Mouse (Mus musculus) midbrain, embryonic 16.5 days (tissue): Measurements from ENCODE around the gene Gm21976. TPM values are rescaled to one million over a fixed set of nuclear protein-coding genes. Genes with fewer than 3 reads are reported as not detected.

ENCODE experiments used
- ATAC-seq: fragments of 200-750 bp; cut with Nextera tagmentation; 2 replicates; pipeline ENCODE4 v1.8.0; 2017; ENCODE audit warnings: moderate TSS enrichment
- H3K27ac ChIP-seq: fragments of 300-500 bp; sonication (generic); 2 replicates; pipeline ENCODE4 v1.5.1; 2014; ENCODE audit warnings: mild to moderate bottlenecking, low read length, mixed read lengths
- H3K27me3 ChIP-seq: fragments of 300-500 bp; sonication (generic); 2 replicates; pipeline ENCODE4 v1.6.1; 2014; ENCODE audit warnings: low read depth, low read length, mixed read lengths; ENCODE audit not compliant: control insufficient read depth, insufficient read depth
- H3K36me3 ChIP-seq: fragments of 300-500 bp; sonication (generic); 2 replicates; pipeline ENCODE4 v1.6.1; 2014; ENCODE audit warnings: mild to moderate bottlenecking, low read length, moderate library complexity, mixed read lengths; ENCODE audit not compliant: control insufficient read depth, insufficient read depth
- H3K4me1 ChIP-seq: fragments of 300-500 bp; sonication (generic); 2 replicates; pipeline ENCODE4 v1.6.1; 2014; ENCODE audit warnings: mild to moderate bottlenecking, low read length, mixed read lengths; ENCODE audit not compliant: control insufficient read depth, insufficient read depth
- H3K4me2 ChIP-seq: fragments of 300-500 bp; sonication (generic); 2 replicates; pipeline ENCODE4 v1.6.1; 2014; ENCODE audit warnings: mild to moderate bottlenecking, low read length, mixed read lengths
- H3K4me3 ChIP-seq: fragments of 300-500 bp; sonication (generic); 2 replicates; pipeline ENCODE4 v1.5.1; 2014; ENCODE audit warnings: low read depth, mild to moderate bottlenecking, low read length, moderate library complexity, mixed read lengths
- H3K9ac ChIP-seq: fragments of 300-500 bp; sonication (generic); 2 replicates; pipeline ENCODE4 v1.6.1; 2014; ENCODE audit warnings: low read depth, low read length, mixed read lengths
- H3K9me3 ChIP-seq: fragments of 300-500 bp; sonication (generic); replicated peaks from 2 replicates; pipeline ENCODE4 v1.6.1; 2014; ENCODE audit warnings: mild to moderate bottlenecking, low read length, mixed read lengths; ENCODE audit not compliant: control insufficient read depth, poor library complexity, severe bottlenecking
- WGBS: fragments of 180-500 bp; shearing (Covaris S2); extraction: QIAGEN DNeasy Blood & Tissue Kit; methylation state at CpG from one replicate; pipeline ENCODE4 v1.1.7; 2014; 5-methylcytosine and 5-hydroxymethylcytosine counted together
- polyA plus RNA-seq: library from polyadenylated mRNA; unstranded; fragments of >200 nt; fragmentation: Nextera tagmentation; extraction: Ambion mirVana; gene quantifications from 2 replicates; pipeline ENCODE4 v1.2.1, GENCODE M21; 2015

Gm21976 gene
- polyA plus RNA-seq, 1 experiment from 2014 or later: not detected

DNA sequence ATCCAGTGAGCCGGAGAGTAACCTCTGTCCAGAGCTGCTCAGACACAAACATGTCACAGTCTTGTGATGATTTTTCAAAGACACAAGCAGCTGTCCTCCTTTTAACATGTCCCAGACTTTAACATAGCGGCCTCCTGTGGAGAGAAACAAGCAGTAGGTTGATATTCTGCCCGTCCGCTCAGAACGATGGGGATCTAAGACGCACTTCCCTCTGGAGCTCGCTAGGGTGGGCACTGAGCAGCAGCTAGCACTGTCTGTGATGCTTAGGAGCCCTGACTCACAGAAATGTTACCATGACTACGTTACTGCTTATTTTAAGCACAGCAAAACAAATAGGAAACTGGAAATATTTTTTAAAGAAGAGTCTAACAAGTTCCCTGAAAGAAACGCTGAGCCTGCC is 24.8 kb upstream of the Gm21976 start:
- Histone ChIP-seq H3K9ac (no peak overlapping the region), H3K27ac (no peak overlapping the region), H3K27me3 (no peaks in the 10 kb centered on the region), H3K36me3 (peaks cover 40% of the 10 kb centered on the region), H3K4me2 (no peak overlapping the region), H3K4me3 (no peak overlapping the region), H3K9me3 (no peaks in the 10 kb centered on the region), H3K4me1 (no peaks in the 10 kb centered on the region)
- WGBS: 75% methylated on average over 9 of the region's 9 CpGs
- ATAC-seq: no peak

DNA sequence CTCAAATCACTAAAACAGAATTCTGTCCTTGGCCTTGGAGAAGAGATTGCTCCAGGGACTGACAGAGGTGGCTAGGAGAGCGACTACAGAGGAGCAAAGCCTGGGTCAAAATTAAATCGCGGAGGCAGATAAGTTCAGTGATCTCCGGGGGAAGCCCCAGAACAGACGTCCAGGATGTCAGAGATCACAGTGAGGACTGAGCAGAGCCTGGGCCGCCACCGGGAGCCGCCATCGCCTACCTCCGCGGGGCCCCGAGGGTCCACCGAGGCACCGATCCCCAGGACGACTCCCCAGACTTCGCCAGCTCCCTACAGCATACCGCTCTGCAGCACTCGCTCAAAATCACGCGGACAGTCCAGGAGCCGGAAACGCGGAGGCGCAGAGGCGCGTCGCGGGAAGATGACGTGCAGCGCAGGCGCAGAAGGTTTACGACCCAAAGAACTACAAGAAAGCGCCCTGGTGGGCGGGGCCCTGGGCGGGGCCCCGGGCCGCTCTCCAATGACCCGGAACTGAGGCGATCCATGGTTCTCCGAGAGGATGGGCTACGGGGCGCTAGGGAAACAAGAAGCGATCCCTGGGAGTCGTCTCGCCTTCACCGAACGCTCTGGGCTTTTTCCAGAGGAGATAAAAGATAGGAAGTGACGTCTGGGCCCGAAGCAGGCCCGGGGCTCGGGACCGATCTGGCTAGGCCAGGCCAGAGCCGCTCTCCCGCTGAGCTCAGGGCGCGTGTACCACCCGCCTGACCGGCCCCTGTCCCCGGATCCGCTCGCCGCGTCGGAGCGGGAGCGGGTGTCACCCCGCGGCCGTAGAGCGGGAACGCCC is 16.8 kb upstream of the Gm21976 start, which contains the start of the genes Utp15 and Ankra2:
Gene Utp15 (minus strand): TSS at position 406 of the 822 bp plus-strand sequence.
Gene Ankra2 (plus strand): TSS at position 439 of the 822 bp plus-strand sequence.
- Histone ChIP-seq H3K4me1 (peaks cover 18% of the 10 kb centered on the region), H3K36me3 (peaks cover 9% of the 10 kb centered on the region), H3K9me3 (no peaks in the 10 kb centered on the region), H3K27me3 (no peaks in the 10 kb centered on the region), H3K4me2 (peak within 1 kb of the TSS; percentile 71), H3K27ac (peak within 1 kb of the TSS; percentile 94), H3K4me3 (peak within 1 kb of the TSS; percentile 79), H3K9ac (peak within 1 kb of the TSS; percentile 90)
- peak; percentile 99 for ATAC-seq
- WGBS: under 1% methylated on average over 71 of the region's 71 CpGs

GRCm38 (mm10) chr13:98263458-98263987 is 16.2 kb upstream of the Gm21976 start:
- peak overlapping the region; percentile 90 for H3K9ac ChIP-seq
- peak overlapping the region; percentile 79 for H3K4me3 ChIP-seq
- H3K9me3 ChIP-seq: no peaks in the 10 kb centered on the region
- H3K36me3 ChIP-seq: peaks cover 11% of the 10 kb centered on the region
- H3K4me1 ChIP-seq: peaks cover 18% of the 10 kb centered on the region
- under 1% methylated on average over 16 of the region's 16 CpGs for WGBS
- H3K27ac ChIP-seq: peak overlapping the region; percentile 94
- H3K27me3 ChIP-seq: no peaks in the 10 kb centered on the region
- ATAC-seq: peak; percentile 61
- peak overlapping the region; percentile 63 for H3K4me2 ChIP-seq

DNA sequence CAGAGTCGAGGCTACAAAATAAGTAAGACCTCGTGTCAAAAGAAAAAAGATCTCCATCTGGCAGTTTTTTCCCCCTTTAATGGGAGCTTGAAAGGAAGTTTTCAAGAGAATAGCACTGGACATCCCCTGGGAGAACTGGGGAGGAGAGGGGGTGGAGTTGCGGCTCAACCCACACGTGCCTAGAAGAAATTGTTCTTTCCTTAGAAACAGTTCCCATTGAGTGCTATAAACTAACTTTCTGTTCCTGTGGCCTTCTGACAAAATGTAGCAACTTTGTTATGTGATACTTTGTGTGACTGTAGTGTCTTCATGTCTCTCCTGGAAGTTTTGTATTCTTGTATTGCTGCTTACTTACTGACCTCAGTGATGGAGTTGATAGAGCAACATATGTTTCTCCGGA is 15.6 kb upstream of the Gm21976 start:
- H3K4me1 ChIP-seq: peaks cover 18% of the 10 kb centered on the region
- H3K27ac ChIP-seq: no peak overlapping the region
- no peaks in the 10 kb centered on the region for H3K9me3 ChIP-seq
- 22% methylated on average over 5 of the region's 5 CpGs for WGBS
- peak overlapping the region; percentile 90 for H3K9ac ChIP-seq
- H3K27me3 ChIP-seq: no peaks in the 10 kb centered on the region
- H3K4me3 ChIP-seq: peak overlapping the region; percentile 79
- H3K36me3 ChIP-seq: peaks cover 12% of the 10 kb centered on the region
- peak overlapping the region; percentile 63 for H3K4me2 ChIP-seq
- ATAC-seq: no peak

DNA sequence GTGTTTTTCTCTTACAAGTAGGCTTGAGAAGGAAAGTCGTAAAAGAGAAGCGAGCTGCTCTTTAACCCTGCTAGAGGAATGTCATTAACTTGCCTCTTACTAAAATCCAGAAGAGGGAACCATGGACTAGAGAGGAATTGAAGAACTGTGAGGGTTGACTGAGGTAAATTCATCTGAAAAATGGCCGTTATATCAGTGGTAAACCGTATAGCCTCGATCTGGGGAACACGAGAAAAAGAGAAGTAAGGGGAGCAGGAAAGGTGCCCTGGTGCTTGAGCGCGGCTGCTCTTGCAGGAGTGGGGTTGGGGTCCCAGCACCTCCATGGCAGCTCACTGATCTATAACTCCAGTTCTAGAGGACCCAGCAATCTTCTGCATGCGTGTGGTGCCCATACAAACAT is 5.7 kb upstream of the Gm21976 start:
- Histone ChIP-seq H3K27ac (no peak overlapping the region), H3K9ac (no peak overlapping the region), H3K4me1 (no peaks in the 10 kb centered on the region), H3K27me3 (no peaks in the 10 kb centered on the region), H3K9me3 (no peaks in the 10 kb centered on the region), H3K4me3 (no peak overlapping the region), H3K36me3 (peaks cover 37% of the 10 kb centered on the region), H3K4me2 (no peak overlapping the region)
- no peak for ATAC-seq
- WGBS: 93% methylated on average over 9 of the region's 9 CpGs

- Histone ChIP-seq H3K4me3 (no peak overlapping the region), H3K27me3 (no peaks in the 10 kb centered on the region), H3K36me3 (peaks cover 34% of the 10 kb centered on the region), H3K27ac (no peak overlapping the region), H3K4me2 (no peak overlapping the region), H3K9me3 (no peaks in the 10 kb centered on the region), H3K9ac (no peak overlapping the region), H3K4me1 (no peaks in the 10 kb centered on the region)
- ATAC-seq: no peak
- WGBS: 89% methylated on average over 4 of the region's 4 CpGs
Observed at GRCm38 (mm10) chr13:98275646-98276045, 4.0 kb upstream of the Gm21976 start.

- peaks cover 29% of the 10 kb centered on the region for H3K36me3 ChIP-seq
- no peak overlapping the region for H3K4me3 ChIP-seq
- no peaks in the 10 kb centered on the region for H3K9me3 ChIP-seq
- H3K4me2 ChIP-seq: no peak overlapping the region
- no peaks in the 10 kb centered on the region for H3K4me1 ChIP-seq
- H3K27ac ChIP-seq: no peak overlapping the region
- H3K9ac ChIP-seq: no peak overlapping the region
- WGBS: 91% methylated on average over 7 of the region's 7 CpGs
- H3K27me3 ChIP-seq: no peaks in the 10 kb centered on the region
- ATAC-seq: no peak
Observed at GRCm38 (mm10) chr13:98276253-98276652, 3.4 kb upstream of the Gm21976 start.

GRCm38 (mm10) chr13:98277501-98277900 is 2.2 kb upstream of the Gm21976 start:
- no peaks in the 10 kb centered on the region for H3K4me1 ChIP-seq
- H3K36me3 ChIP-seq: peaks cover 18% of the 10 kb centered on the region
- no peak overlapping the region for H3K4me3 ChIP-seq
- WGBS: 83% methylated on average over 2 of the region's 2 CpGs
- H3K27me3 ChIP-seq: no peaks in the 10 kb centered on the region
- no peaks in the 10 kb centered on the region for H3K9me3 ChIP-seq
- H3K4me2 ChIP-seq: no peak overlapping the region
- H3K9ac ChIP-seq: no peak overlapping the region
- H3K27ac ChIP-seq: no peak overlapping the region
- no peak for ATAC-seq

GRCm38 (mm10) chr13:98280990-98281650 is 1.4 kb downstream of the Gm21976 start:
- H3K4me1 ChIP-seq: no peaks in the 10 kb centered on the region
- H3K27ac ChIP-seq: no peak overlapping the region
- no peak overlapping the region for H3K4me2 ChIP-seq
- H3K9ac ChIP-seq: no peak overlapping the region
- no peaks in the 10 kb centered on the region for H3K9me3 ChIP-seq
- 81% methylated on average over 12 of the region's 12 CpGs for WGBS
- no peaks in the 10 kb centered on the region for H3K36me3 ChIP-seq
- ATAC-seq: no peak
- H3K4me3 ChIP-seq: no peak overlapping the region
- H3K27me3 ChIP-seq: no peaks in the 10 kb centered on the region
